Mouse (Mus musculus): ENCODE results near the gene Magi2.
"Not testable (repeated sequence)": the region's sequence is repeated elsewhere in the genome, so short reads cannot be mapped to it uniquely, and the experiment has no call there.

Gene Magi2

GRCm38 (mm10) chr5:20706322-20707282, 1479.8 kb downstream of the Magi2 start:
- DNase-seq (ENCODE audit: low spot score): not testable (repeated sequence)

- not testable (repeated sequence) for DNase-seq (ENCODE audit: low spot score)
Measured at GRCm38 (mm10) chr5:20710845-20711244, 1484.0 kb downstream of the Magi2 start.

GRCm38 (mm10) chr5:20714619-20715018, 1487.8 kb downstream of the Magi2 start:
- DNase-seq (ENCODE audit: low spot score): not testable (repeated sequence)

GRCm38 (mm10) chr5:20715980-20716379, 1489.1 kb downstream of the Magi2 start:
- DNase-seq (ENCODE audit: low spot score): not testable (repeated sequence)

GRCm38 (mm10) chr5:20720201-20720900, 1493.5 kb downstream of the Magi2 start:
- no peak for DNase-seq (ENCODE audit: low spot score)

- not testable (repeated sequence) for DNase-seq (ENCODE audit: low spot score)
Measured at GRCm38 (mm10) chr5:20723226-20723625, 1496.4 kb downstream of the Magi2 start.

GRCm38 (mm10) chr5:20738795-20739194, 1512.0 kb downstream of the Magi2 start:
- no peak for DNase-seq (ENCODE audit: low spot score)

- DNase-seq (ENCODE audit: low spot score): no peak
Measured at GRCm38 (mm10) chr5:20741193-20741592, 1514.4 kb downstream of the Magi2 start.

- DNase-seq (ENCODE audit: low spot score): no peak
Measured at GRCm38 (mm10) chr5:20741936-20742335, 1515.1 kb downstream of the Magi2 start.

- DNase-seq (ENCODE audit: low spot score): no peak
Measured at GRCm38 (mm10) chr5:20748142-20748541, 1521.3 kb downstream of the Magi2 start.

- DNase-seq (ENCODE audit: low spot score): no peak
Measured at GRCm38 (mm10) chr5:20748856-20749255, 1522.0 kb downstream of the Magi2 start.

- no peak for DNase-seq (ENCODE audit: low spot score)
Measured at GRCm38 (mm10) chr5:20749535-20749934, 1522.7 kb downstream of the Magi2 start.

- no peak for DNase-seq (ENCODE audit: low spot score)
Measured at GRCm38 (mm10) chr5:20751000-20751399, 1524.2 kb downstream of the Magi2 start.

GRCm38 (mm10) chr5:20751696-20752095, 1524.9 kb downstream of the Magi2 start:
- no peak for DNase-seq (ENCODE audit: low spot score)

GRCm38 (mm10) chr5:20753096-20753495, 1526.3 kb downstream of the Magi2 start:
- no peak for DNase-seq (ENCODE audit: low spot score)

- no peak for DNase-seq (ENCODE audit: low spot score)
Measured at GRCm38 (mm10) chr5:20753963-20754362, 1527.1 kb downstream of the Magi2 start.

Data from urinary bladder, postnatal 10 days (tissue).